Mouse (Mus musculus): ENCODE data around the gene Atp1b2. TPM values are rescaled to one million over a fixed set of nuclear protein-coding genes. Genes with fewer than 3 reads are reported as not detected.
"Not testable (repeated sequence)": the region's sequence is repeated elsewhere in the genome, so short reads cannot be mapped to it uniquely, and the experiment has no call there.

The Atp1b2 gene
- polyA plus RNA-seq, 1 experiment from 2014 or later: 6.9 TPM

GRCm38 (mm10) chr11:69632284-69633089 lies 26.7 kb upstream of the Atp1b2 start, which contains the start of gene Fxr2:
Fxr2 (plus strand) TSS chr11:69632990.
- Histone ChIP-seq H3K27me3 (ENCODE audit: insufficient read depth, low read length) (no peaks in the 10 kb centered on the region), H3K36me3 (ENCODE audit: insufficient read depth) (peaks cover 5% of the 10 kb centered on the region; the same call in 1 of the 2 replicates), H3K4me1 (ENCODE audit: insufficient read depth) (peaks cover 11% of the 10 kb centered on the region), H3K4me2 (peak within 1 kb of the TSS; percentile 69), H3K27ac (ENCODE audit: low read depth) (peak within 1 kb of the TSS; percentile 97), H3K4me3 (ENCODE audit: low read depth, low read length) (peak within 1 kb of the TSS; percentile 93), H3K9ac (peak within 1 kb of the TSS; percentile 94), H3K9me3 (ENCODE audit: low read depth, low read length) (no peaks in the 10 kb centered on the region)
- DNase-seq: peak; percentile 100
- ATAC-seq (ENCODE audit: insufficient read depth): peak; percentile 99
- whole genome bisulfite sequencing: 0% methylated on average over 56 of the region's 56 CpGs
- peak; percentile 85 for TF ChIP-seq CTCF (IDR thresholded peaks at IDR 0.05; ENCODE audit: low read depth)

- Histone ChIP-seq H3K9me3 (ENCODE audit: low read depth, low read length) (no peaks in the 10 kb centered on the region), H3K9ac (no peak overlapping the region), H3K27ac (ENCODE audit: low read depth) (no peak overlapping the region), H3K4me3 (ENCODE audit: low read depth, low read length) (no peak overlapping the region), H3K4me1 (ENCODE audit: insufficient read depth) (peaks cover 8% of the 10 kb centered on the region), H3K27me3 (ENCODE audit: insufficient read depth, low read length) (no peaks in the 10 kb centered on the region), H3K4me2 (no peak overlapping the region), H3K36me3 (ENCODE audit: insufficient read depth) (no peaks in the 10 kb centered on the region)
- no peak for ATAC-seq (ENCODE audit: insufficient read depth)
- 62% methylated on average over 1 of the region's 1 CpGs for WGBS
- peak; percentile 59 for TF ChIP-seq CTCF (IDR thresholded peaks at IDR 0.05; ENCODE audit: low read depth)
- peak; percentile 45 for DNase-seq
Observed at GRCm38 (mm10) chr11:69629802-69630201, 24.1 kb upstream of the Atp1b2 start.

GRCm38 (mm10) chr11:69628286-69628685 lies 22.5 kb upstream of the Atp1b2 start:
- Histone ChIP-seq H3K4me3 (ENCODE audit: low read depth, low read length) (no peak overlapping the region), H3K9ac (no peak overlapping the region), H3K9me3 (ENCODE audit: low read depth, low read length) (no peaks in the 10 kb centered on the region), H3K27ac (ENCODE audit: low read depth) (no peak overlapping the region), H3K4me2 (no peak overlapping the region), H3K36me3 (ENCODE audit: insufficient read depth) (no peaks in the 10 kb centered on the region), H3K4me1 (ENCODE audit: insufficient read depth) (no peaks in the 10 kb centered on the region), H3K27me3 (ENCODE audit: insufficient read depth, low read length) (no peaks in the 10 kb centered on the region)
- TF ChIP-seq CTCF (IDR thresholded peaks at IDR 0.05; ENCODE audit: low read depth): peak; percentile 97
- WGBS: 34% methylated on average over 6 of the region's 6 CpGs
- ATAC-seq (ENCODE audit: insufficient read depth) (no peak), DNase-seq (peak; percentile 93)

DNA sequence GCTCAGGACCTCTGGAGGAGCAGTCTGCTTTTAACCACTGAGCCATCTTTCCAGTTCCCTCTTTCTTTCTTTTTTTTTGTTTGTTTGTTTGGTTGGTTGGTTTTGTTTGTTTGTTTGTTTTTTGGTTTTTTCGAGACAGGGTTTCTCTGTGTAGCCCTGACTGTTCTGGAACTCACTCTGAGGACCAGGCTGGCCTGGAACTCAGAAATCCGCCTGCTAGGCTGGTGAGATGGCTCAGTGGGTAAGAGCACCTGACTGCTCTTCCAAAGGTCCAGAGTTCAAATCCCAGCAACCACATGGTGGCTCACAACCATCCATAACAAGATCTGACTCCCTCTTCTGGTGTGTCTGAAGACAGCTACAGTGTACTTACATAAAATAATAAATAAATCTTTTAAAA lies 18.6 kb upstream of the Atp1b2 start:
- H3K9me3 ChIP-seq (ENCODE audit: low read depth, low read length); H3K4me1 ChIP-seq (ENCODE audit: insufficient read depth); H3K27ac ChIP-seq (ENCODE audit: low read depth); DNase-seq; H3K9ac ChIP-seq; ATAC-seq (ENCODE audit: insufficient read depth); H3K27me3 ChIP-seq (ENCODE audit: insufficient read depth, low read length); H3K4me3 ChIP-seq (ENCODE audit: low read depth, low read length); H3K36me3 ChIP-seq (ENCODE audit: insufficient read depth); H3K4me2 ChIP-seq: not testable (repeated sequence)
- 79% methylated on average over 2 of the region's 2 CpGs for WGBS

GRCm38 (mm10) chr11:69623006-69623405 lies 17.3 kb upstream of the Atp1b2 start:
- Histone ChIP-seq H3K36me3 (ENCODE audit: insufficient read depth) (no peaks in the 10 kb centered on the region), H3K4me2 (peak overlapping the region; percentile 82), H3K9me3 (ENCODE audit: low read depth, low read length) (no peaks in the 10 kb centered on the region), H3K4me3 (ENCODE audit: low read depth, low read length) (peak overlapping the region; percentile 55), H3K27me3 (ENCODE audit: insufficient read depth, low read length) (no peaks in the 10 kb centered on the region), H3K4me1 (ENCODE audit: insufficient read depth) (no peaks in the 10 kb centered on the region), H3K27ac (ENCODE audit: low read depth) (no peak overlapping the region), H3K9ac (peak overlapping the region; percentile 71; the same call in 1 of the 2 replicates)
- DNase-seq (no peak), ATAC-seq (ENCODE audit: insufficient read depth) (no peak)
- WGBS: 58% methylated on average over 4 of the region's 4 CpGs
- TF ChIP-seq CTCF (IDR thresholded peaks at IDR 0.05; ENCODE audit: low read depth): no peak

DNA sequence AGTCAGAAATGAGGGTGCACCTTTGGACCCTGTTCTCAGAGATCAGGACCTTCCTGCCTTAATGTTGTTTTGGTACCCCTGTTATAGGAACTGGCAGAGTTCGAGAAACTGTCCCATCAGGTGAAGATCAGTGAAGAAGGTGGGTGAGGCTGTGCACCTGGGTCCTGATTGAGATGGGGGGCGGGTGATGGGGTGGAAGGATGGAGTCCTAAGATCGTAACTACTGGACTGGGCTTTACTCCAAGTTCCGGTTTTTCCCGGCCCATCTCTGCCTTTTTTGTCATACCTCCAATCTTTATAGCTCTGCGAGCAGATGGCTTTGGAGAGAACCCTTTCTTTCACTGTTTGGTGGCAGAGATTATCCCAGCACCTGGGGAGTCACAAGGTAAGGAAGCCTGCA lies 16.7 kb upstream of the Atp1b2 start:
- H3K27me3 ChIP-seq (ENCODE audit: insufficient read depth, low read length): no peaks in the 10 kb centered on the region
- WGBS: 25% methylated on average over 6 of the region's 6 CpGs
- H3K4me1 ChIP-seq (ENCODE audit: insufficient read depth): no peaks in the 10 kb centered on the region
- H3K4me2 ChIP-seq: peak overlapping the region; percentile 82
- DNase-seq (peak; percentile 56), ATAC-seq (ENCODE audit: insufficient read depth) (peak; percentile 16; the same call in 1 of the 2 replicates)
- peak overlapping the region; percentile 71 for H3K9ac ChIP-seq
- no peaks in the 10 kb centered on the region for H3K36me3 ChIP-seq (ENCODE audit: insufficient read depth)
- H3K27ac ChIP-seq (ENCODE audit: low read depth): peak overlapping the region; percentile 80
- H3K9me3 ChIP-seq (ENCODE audit: low read depth, low read length): no peaks in the 10 kb centered on the region
- H3K4me3 ChIP-seq (ENCODE audit: low read depth, low read length): peak overlapping the region; percentile 55
- TF ChIP-seq CTCF (IDR thresholded peaks at IDR 0.05; ENCODE audit: low read depth): no peak

GRCm38 (mm10) chr11:69621571-69622268 lies 16.0 kb upstream of the Atp1b2 start, which contains the start of gene Sat2:
Sat2 (plus strand) TSS chr11:69622024.
- ATAC-seq (ENCODE audit: insufficient read depth) (peak; percentile 93), DNase-seq (peak; percentile 89)
- Histone ChIP-seq H3K4me2 (peak within 1 kb of the TSS; percentile 82), H3K4me1 (ENCODE audit: insufficient read depth) (no peaks in the 10 kb centered on the region), H3K4me3 (ENCODE audit: low read depth, low read length) (peak within 1 kb of the TSS; percentile 55), H3K27ac (ENCODE audit: low read depth) (peak within 1 kb of the TSS; percentile 80), H3K27me3 (ENCODE audit: insufficient read depth, low read length) (peaks cover under 1% of the 10 kb centered on the region; the same call in 1 of the 2 replicates), H3K9ac (peak within 1 kb of the TSS; percentile 71), H3K36me3 (ENCODE audit: insufficient read depth) (no peaks in the 10 kb centered on the region), H3K9me3 (ENCODE audit: low read depth, low read length) (no peaks in the 10 kb centered on the region)
- no peak for TF ChIP-seq CTCF (IDR thresholded peaks at IDR 0.05; ENCODE audit: low read depth)
- 1% methylated on average over 20 of the region's 20 CpGs for WGBS
